Mouse (Mus musculus) embryonic fibroblast, embryonic 13.5 days (primary cell): ENCODE results near the gene Retsat. TPM values are rescaled to one million over a fixed set of nuclear protein-coding genes. Genes with fewer than 3 reads are reported as not detected.

Experiments used
- H3K27ac ChIP-seq: 2 replicates; pipeline ENCODE4 v1.5.1; 2012; ENCODE audit warnings: low read length, control low read depth, inconsistent platforms; ENCODE audit not compliant: insufficient read depth
- H3K4me1 ChIP-seq: 2 replicates; pipeline ENCODE4 v1.6.1; 2011; ENCODE audit warnings: low read length; ENCODE audit not compliant: control insufficient read depth, insufficient read depth
- H3K4me3 ChIP-seq: 2 replicates; pipeline ENCODE4 v1.5.1; 2011; ENCODE audit warnings: mild to moderate bottlenecking, control low read depth, low read length; ENCODE audit not compliant: insufficient read depth
- CTCF ChIP-seq: IDR thresholded peaks from 2 replicates; pipeline ENCODE4 v1.5.1; 2011; ENCODE audit warnings: mild to moderate bottlenecking, control low read depth, low read length, moderate library complexity, borderline replicate concordance; ENCODE audit not compliant: insufficient read depth
- POLR2A ChIP-seq: IDR thresholded peaks from 2 replicates; pipeline ENCODE4 v1.6.1; 2011; ENCODE audit warnings: low read depth, mild to moderate bottlenecking, control low read depth, low read length, moderate library complexity
- polyA plus RNA-seq: library from polyadenylated mRNA; stranded (reverse); fragments of >200 nt; gene quantifications from 2 replicates; pipeline ENCODE4 v1.2.4, GENCODE M21; 2011; ENCODE audit warnings: low read depth; ENCODE audit not compliant: missing spikeins, insufficient read length

The Retsat gene
- polyA plus RNA-seq, 1 experiment, result 12.3 TPM

- Histone ChIP-seq H3K4me3 (no peak overlapping the region), H3K4me1 (peaks cover 7% of the 10 kb centered on the region), H3K27ac (no peak overlapping the region)
- TF ChIP-seq POLR2A, result no peak
These were observed 43.1 kb downstream of the Retsat start for GRCm38 (mm10) chr6:72641218-72641954.

GRCm38 (mm10) chr6:72644576-72644975 lies 46.3 kb downstream of the Retsat start:
- Histone ChIP-seq H3K27ac (peak overlapping the region; percentile 13; the same call in 1 of the 2 replicates), H3K4me3 (no peak overlapping the region), H3K4me1 (peaks cover 7% of the 10 kb centered on the region)
- TF ChIP-seq POLR2A, result no peak
- no peak for TF ChIP-seq CTCF

- H3K4me1 ChIP-seq, result peaks cover 10% of the 10 kb centered on the region
- peak overlapping the region; percentile 74 for H3K27ac ChIP-seq
- no peak for TF ChIP-seq POLR2A
- TF ChIP-seq CTCF, result no peak
- H3K4me3 ChIP-seq, result no peak overlapping the region
These were observed 47.1 kb downstream of the Retsat start for GRCm38 (mm10) chr6:72645364-72645763.

GRCm38 (mm10) chr6:72647383-72647820 lies 49.1 kb downstream of the Retsat start:
- H3K4me1 ChIP-seq, result peaks cover 13% of the 10 kb centered on the region; the same call in 1 of the 2 replicates
- TF ChIP-seq POLR2A, result no peak
- TF ChIP-seq CTCF, result peak; percentile 60
- no peak overlapping the region for H3K27ac ChIP-seq
- H3K4me3 ChIP-seq, result no peak overlapping the region

GRCm38 (mm10) chr6:72648002-72648595 lies 49.8 kb downstream of the Retsat start:
- peaks cover 13% of the 10 kb centered on the region; the same call in 1 of the 2 replicates for H3K4me1 ChIP-seq
- no peak overlapping the region for H3K27ac ChIP-seq
- no peak for TF ChIP-seq POLR2A
- TF ChIP-seq CTCF, result no peak
- H3K4me3 ChIP-seq, result no peak overlapping the region

GRCm38 (mm10) chr6:72650338-72650851 lies 52.1 kb downstream of the Retsat start:
- Histone ChIP-seq H3K27ac (no peak overlapping the region), H3K4me3 (no peak overlapping the region), H3K4me1 (peaks cover 14% of the 10 kb centered on the region)
- TF ChIP-seq POLR2A (no peak), CTCF (no peak)

- Histone ChIP-seq H3K4me1 (peaks cover 20% of the 10 kb centered on the region), H3K27ac (no peak overlapping the region), H3K4me3 (no peak overlapping the region)
- no peak for TF ChIP-seq POLR2A
- TF ChIP-seq CTCF, result no peak
These were observed 55.1 kb downstream of the Retsat start for GRCm38 (mm10) chr6:72653419-72653818.

- Histone ChIP-seq H3K4me1 (peaks cover 20% of the 10 kb centered on the region), H3K27ac (no peak overlapping the region), H3K4me3 (no peak overlapping the region)
- TF ChIP-seq POLR2A, result no peak
- TF ChIP-seq CTCF, result no peak
These were observed 56.1 kb downstream of the Retsat start for GRCm38 (mm10) chr6:72654355-72654754.

GRCm38 (mm10) chr6:72655309-72656052 lies 57.2 kb downstream of the Retsat start:
- peak overlapping the region; percentile 14 for H3K4me3 ChIP-seq
- TF ChIP-seq POLR2A (no peak), CTCF (no peak)
- H3K27ac ChIP-seq, result peak overlapping the region; percentile 64
- H3K4me1 ChIP-seq, result peaks cover 25% of the 10 kb centered on the region

GRCm38 (mm10) chr6:72656053-72656442 lies 57.8 kb downstream of the Retsat start:
- TF ChIP-seq CTCF (no peak), POLR2A (no peak)
- no peak overlapping the region for H3K4me3 ChIP-seq
- H3K4me1 ChIP-seq, result peaks cover 23% of the 10 kb centered on the region
- peak overlapping the region; percentile 64 for H3K27ac ChIP-seq
